Mouse (Mus musculus): ENCODE results near the gene Cradd. TPM values are rescaled to one million over a fixed set of nuclear protein-coding genes. Genes with fewer than 3 reads are reported as not detected.

Cradd gene
- total and polyA plus RNA-seq, 2 experiments: 8.9 to 24.7 TPM

GRCm38 (mm10) chr10:95148641-95149040 is 175.3 kb downstream of the Cradd start:
- H3K79me2 ChIP-seq (ENCODE audit: control insufficient read depth, insufficient read depth, low read length): no peaks in the 10 kb centered on the region
- WGBS: 94% methylated on average over 3 of the region's 3 CpGs
- no peaks in the 10 kb centered on the region for H3K36me3 ChIP-seq (ENCODE audit: control insufficient read depth, insufficient read depth, low read length)
- no peak for TF ChIP-seq CTCF (IDR thresholded peaks at IDR 0.05; ENCODE audit: low read depth, low read length)
- no peak for TF ChIP-seq POLR2A (IDR thresholded peaks at IDR 0.05; ENCODE audit: extremely low read depth, insufficient read depth, low read length)
- H3K4me3 ChIP-seq (ENCODE audit: insufficient read depth, low read depth, low read length): no peak overlapping the region
- no peak overlapping the region for H3K9ac ChIP-seq (ENCODE audit: low read depth, low read length)
- peaks cover 32% of the 10 kb centered on the region for H3K4me1 ChIP-seq (ENCODE audit: control insufficient read depth, insufficient read depth, low read length)
- no peak for DNase-seq (ENCODE audit: extremely low read depth, low read depth, low spot score)
- no peak overlapping the region for H3K27ac ChIP-seq (replicated peaks; ENCODE audit: insufficient read depth, low read depth, low read length)
- no peaks in the 10 kb centered on the region for H3K27me3 ChIP-seq (ENCODE audit: control insufficient read depth, insufficient read depth, low read length)

DNA sequence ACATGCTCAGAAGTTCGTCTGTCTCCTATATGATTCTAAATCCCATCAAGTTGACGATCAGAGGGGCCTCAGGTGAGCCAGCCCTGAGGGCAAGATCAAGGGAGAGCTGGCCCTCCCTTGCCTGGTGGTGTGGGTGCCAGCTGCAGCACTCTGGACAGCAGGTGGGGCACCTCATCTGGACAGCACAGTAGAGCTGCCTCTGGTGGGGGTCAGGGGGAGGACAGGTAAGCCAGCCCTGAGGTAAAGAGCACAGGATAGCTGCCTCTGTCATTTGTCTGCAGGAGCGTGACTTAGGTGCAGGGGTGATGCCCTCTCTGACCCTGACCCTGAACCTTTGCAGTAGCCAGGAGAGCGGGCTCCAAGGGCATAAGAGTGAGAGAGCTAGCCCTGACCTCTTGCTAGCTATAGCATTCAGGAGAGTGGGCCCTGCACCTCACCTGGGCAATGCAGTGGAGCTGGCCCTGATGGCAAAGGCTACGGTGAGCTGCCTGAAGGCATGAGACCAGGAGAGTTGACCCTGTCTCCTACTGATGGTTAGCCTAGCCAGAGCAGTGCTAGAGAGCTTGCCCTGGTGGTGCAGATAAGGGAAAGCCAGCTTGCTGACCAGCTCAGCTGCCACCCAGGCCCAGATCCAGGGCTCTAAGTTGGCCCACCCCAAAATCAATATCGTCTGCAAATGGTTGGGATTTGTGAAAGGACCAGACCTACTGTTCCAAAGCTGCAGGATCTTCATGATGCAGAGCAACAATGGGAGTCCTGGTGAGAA is 176.6 kb downstream of the Cradd start:
- WGBS: 38% methylated on average over 6 of the region's 6 CpGs
- peak; percentile 84 for DNase-seq (ENCODE audit: extremely low read depth, low read depth, low spot score)

DNA sequence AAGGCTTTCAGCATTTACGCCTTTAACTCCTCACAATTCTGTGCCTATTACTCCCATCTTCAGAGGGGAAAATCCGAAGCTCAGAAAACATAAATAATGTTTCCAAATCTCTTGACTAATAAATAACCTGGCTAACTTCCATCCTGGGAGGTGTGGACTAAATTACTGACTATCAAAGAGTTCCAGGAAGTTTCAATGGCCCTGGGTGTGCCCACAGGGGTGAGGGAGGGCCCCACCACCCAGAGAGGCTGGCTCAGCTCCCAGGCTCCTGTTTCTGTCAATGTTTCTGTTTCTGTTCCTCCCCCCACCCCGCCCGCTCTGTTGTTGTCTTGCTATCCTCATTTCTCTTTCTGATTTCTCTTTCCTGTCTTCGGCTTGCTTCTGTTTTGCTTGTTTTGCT is 177.4 kb downstream of the Cradd start:
- Histone ChIP-seq H3K9ac (ENCODE audit: low read depth, low read length) (peak overlapping the region; percentile 44), H3K79me2 (ENCODE audit: control insufficient read depth, insufficient read depth, low read length) (no peaks in the 10 kb centered on the region), H3K27me3 (ENCODE audit: control insufficient read depth, insufficient read depth, low read length) (no peaks in the 10 kb centered on the region), H3K4me1 (ENCODE audit: control insufficient read depth, insufficient read depth, low read length) (peaks cover 37% of the 10 kb centered on the region), H3K4me3 (ENCODE audit: insufficient read depth, low read depth, low read length) (no peak overlapping the region), H3K36me3 (ENCODE audit: control insufficient read depth, insufficient read depth, low read length) (no peaks in the 10 kb centered on the region), H3K27ac (replicated peaks; ENCODE audit: insufficient read depth, low read depth, low read length) (peak overlapping the region; percentile 65)
- TF ChIP-seq POLR2A (IDR thresholded peaks at IDR 0.05; ENCODE audit: extremely low read depth, insufficient read depth, low read length) (no peak), CTCF (IDR thresholded peaks at IDR 0.05; ENCODE audit: low read depth, low read length) (no peak)
- peak; percentile 63 for DNase-seq (ENCODE audit: extremely low read depth, low read depth, low spot score)
- WGBS: 4% methylated on average over 5 of the region's 5 CpGs

More for the DNA sequence above, 176.6 kb downstream of the Cradd start:
- Histone ChIP-seq H3K4me1 (ENCODE audit: control insufficient read depth, insufficient read depth, low read length) (peaks cover 40% of the 10 kb centered on the region), H3K4me3 (ENCODE audit: insufficient read depth, low read depth, low read length) (no peak overlapping the region), H3K36me3 (ENCODE audit: control insufficient read depth, insufficient read depth, low read length) (no peaks in the 10 kb centered on the region), H3K79me2 (ENCODE audit: control insufficient read depth, insufficient read depth, low read length) (no peaks in the 10 kb centered on the region), H3K27ac (replicated peaks; ENCODE audit: insufficient read depth, low read depth, low read length) (peak overlapping the region; percentile 65), H3K9ac (ENCODE audit: low read depth, low read length) (peak overlapping the region; percentile 44), H3K27me3 (ENCODE audit: control insufficient read depth, insufficient read depth, low read length) (no peaks in the 10 kb centered on the region)
- TF ChIP-seq CTCF (IDR thresholded peaks at IDR 0.05; ENCODE audit: low read depth, low read length) (peak; percentile 45), POLR2A (IDR thresholded peaks at IDR 0.05; ENCODE audit: extremely low read depth, insufficient read depth, low read length) (no peak)

DNA sequence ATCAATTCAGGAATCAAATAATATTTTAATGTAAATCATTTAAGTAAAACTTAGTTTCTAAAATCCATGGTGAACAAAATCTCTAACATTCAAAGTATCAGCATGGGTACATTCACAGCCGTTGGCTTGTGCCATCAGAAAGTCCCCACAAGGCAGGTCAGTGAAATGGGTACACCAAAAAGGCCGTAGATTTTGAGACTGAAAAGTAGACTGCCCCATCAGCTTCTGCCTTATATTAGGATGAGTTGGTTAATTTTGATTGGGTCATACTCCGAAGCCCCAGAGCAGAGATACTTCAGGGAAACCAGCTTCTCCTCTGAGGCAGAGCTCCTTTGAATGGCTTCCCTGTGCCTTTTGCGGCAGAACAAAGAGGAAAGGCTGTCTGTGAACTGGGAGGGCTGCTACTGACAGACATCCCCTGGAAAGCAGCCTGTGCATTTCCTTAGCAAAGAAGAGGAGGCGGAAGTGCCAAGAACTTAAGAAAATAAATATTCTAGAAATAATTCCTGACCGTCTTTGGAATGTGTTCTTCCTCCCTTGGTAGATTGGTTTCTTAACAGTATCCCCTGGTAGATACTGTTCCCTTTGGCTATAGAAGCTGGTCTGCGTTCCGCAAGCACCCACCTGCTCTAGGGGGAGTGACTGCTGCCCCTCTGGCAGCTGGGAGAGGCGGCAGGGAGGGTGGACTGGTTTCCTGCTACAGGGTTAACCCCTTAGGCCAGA is 178.6 kb downstream of the Cradd start:
- TF ChIP-seq POLR2A (IDR thresholded peaks at IDR 0.05; ENCODE audit: extremely low read depth, insufficient read depth, low read length): no peak
- no peak for TF ChIP-seq CTCF (IDR thresholded peaks at IDR 0.05; ENCODE audit: low read depth, low read length)
- H3K4me3 ChIP-seq (ENCODE audit: insufficient read depth, low read depth, low read length): no peak overlapping the region
- H3K4me1 ChIP-seq (ENCODE audit: control insufficient read depth, insufficient read depth, low read length): peaks cover 38% of the 10 kb centered on the region
- peak overlapping the region; percentile 49; the same call in 1 of the 2 replicates for H3K9ac ChIP-seq (ENCODE audit: low read depth, low read length)
- DNase-seq (ENCODE audit: extremely low read depth, low read depth, low spot score): no peak
- no peaks in the 10 kb centered on the region for H3K36me3 ChIP-seq (ENCODE audit: control insufficient read depth, insufficient read depth, low read length)
- H3K79me2 ChIP-seq (ENCODE audit: control insufficient read depth, insufficient read depth, low read length): no peaks in the 10 kb centered on the region
- peak overlapping the region; percentile 52; the same call in 1 of the 2 replicates for H3K27ac ChIP-seq (replicated peaks; ENCODE audit: insufficient read depth, low read depth, low read length)
- no peaks in the 10 kb centered on the region for H3K27me3 ChIP-seq (ENCODE audit: control insufficient read depth, insufficient read depth, low read length)
- 81% methylated on average over 9 of the region's 9 CpGs for WGBS

DNA sequence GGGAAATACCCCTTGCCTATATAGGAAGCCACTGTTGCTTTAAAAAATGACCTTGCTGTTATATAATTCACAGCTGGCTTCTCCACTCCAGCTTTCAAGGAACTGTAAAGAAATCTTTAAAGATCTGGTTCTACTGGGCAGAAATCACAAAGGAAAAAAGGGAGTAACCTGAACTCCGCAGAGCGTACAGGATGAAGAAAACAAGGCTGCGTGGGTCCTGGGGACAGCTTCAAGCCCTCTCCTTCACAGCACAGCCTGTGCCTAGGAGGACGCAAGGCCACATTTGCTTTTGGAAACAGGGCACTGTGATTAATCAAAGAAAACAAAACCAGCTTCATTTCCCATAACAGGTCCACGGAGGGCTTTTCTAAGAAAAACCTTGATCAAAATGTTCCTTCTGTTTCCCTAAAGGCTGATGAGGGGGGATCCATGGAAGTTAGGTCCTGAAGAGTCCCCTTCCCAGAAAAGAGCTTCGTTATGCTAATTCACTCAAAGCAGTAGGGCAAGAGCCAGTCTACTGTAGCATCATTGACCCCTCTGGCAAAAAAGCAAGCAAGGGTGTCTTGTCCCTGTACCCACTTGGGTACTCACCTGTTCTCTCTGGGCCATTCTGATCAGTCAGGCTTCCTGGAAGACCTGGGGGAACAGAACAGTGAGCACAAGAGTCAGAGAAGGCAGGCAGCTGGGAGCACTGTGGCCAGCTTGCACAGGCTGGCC is 179.4 kb downstream of the Cradd start:
- Histone ChIP-seq H3K4me1 (ENCODE audit: control insufficient read depth, insufficient read depth, low read length) (peaks cover 40% of the 10 kb centered on the region), H3K27ac (replicated peaks; ENCODE audit: insufficient read depth, low read depth, low read length) (no peak overlapping the region; the same call in 1 of the 2 replicates), H3K4me3 (ENCODE audit: insufficient read depth, low read depth, low read length) (no peak overlapping the region), H3K79me2 (ENCODE audit: control insufficient read depth, insufficient read depth, low read length) (no peaks in the 10 kb centered on the region), H3K9ac (ENCODE audit: low read depth, low read length) (no peak overlapping the region; the same call in 1 of the 2 replicates), H3K36me3 (ENCODE audit: control insufficient read depth, insufficient read depth, low read length) (no peaks in the 10 kb centered on the region), H3K27me3 (ENCODE audit: control insufficient read depth, insufficient read depth, low read length) (no peaks in the 10 kb centered on the region)
- no peak for DNase-seq (ENCODE audit: extremely low read depth, low read depth, low spot score)
- TF ChIP-seq CTCF (IDR thresholded peaks at IDR 0.05; ENCODE audit: low read depth, low read length) (no peak), POLR2A (IDR thresholded peaks at IDR 0.05; ENCODE audit: extremely low read depth, insufficient read depth, low read length) (no peak)
- whole genome bisulfite sequencing: 45% methylated on average over 6 of the region's 6 CpGs

Measured in liver, adult 2 months (tissue).